Mouse (Mus musculus) heart, postnatal 25 days (tissue): ENCODE measurements at regions not wholly inside any gene's neighbourhood (a gene's known extent, or its start where the extent isn't known, plus 50 kb on each side); places are given as distances from the start of the nearest gene placed in this dataset.

Experiments used
- DNase-seq: peaks from one replicate; pipeline ENCODE4 v3.0.0; 2022; ENCODE audit warnings: low spot score
- intact Hi-C: fragments of 180-260 bp; cut with DNase I; formaldehyde crosslinking; loops from one replicate; pipeline ENCODE4 v1.15.1; 2025

GRCm38 (mm10) chr3:103408724-103409123 lies 129.6 kb downstream of the Trim33 start:
- DNase-seq: no peak

GRCm38 (mm10) chr3:103412247-103412646 lies 133.2 kb downstream of the Trim33 start:
- no peak for DNase-seq
- intact Hi-C loops: no loop called here

More at GRCm38 (mm10) chr3:103408724-103409123, 129.6 kb downstream of the Trim33 start:
- intact Hi-C loops: no loop called here

GRCm38 (mm10) chr3:103415051-103415695 lies 136.1 kb downstream of the Trim33 start:
- intact Hi-C loops: no loop called here
- no peak for DNase-seq

GRCm38 (mm10) chr3:103416296-103416695 lies 137.2 kb downstream of the Trim33 start:
- intact Hi-C loops: loop anchor here (2.0 kb wide), 1 partner anchor 19 kb away; no protein-coding TSS in a partner anchor
- DNase-seq: no peak

- no peak for DNase-seq
- intact Hi-C loops: loop anchor here (2.0 kb wide), 1 partner anchor 21 kb away; no protein-coding TSS in a partner anchor
Measured at GRCm38 (mm10) chr3:103417781-103418180, 138.7 kb downstream of the Trim33 start.

GRCm38 (mm10) chr3:103419761-103420620 lies 140.9 kb downstream of the Trim33 start:
- DNase-seq: peak; percentile 30
- intact Hi-C loops: no loop called here

GRCm38 (mm10) chr3:103420621-103421274 lies 141.7 kb downstream of the Trim33 start:
- intact Hi-C loops: no loop called here
- DNase-seq: no peak

- DNase-seq: no peak
- intact Hi-C loops: no loop called here
Measured at GRCm38 (mm10) chr3:103421275-103421621, 142.2 kb downstream of the Trim33 start.

GRCm38 (mm10) chr3:103422806-103423205 lies 143.7 kb downstream of the Trim33 start:
- intact Hi-C loops: no loop called here
- no peak for DNase-seq

GRCm38 (mm10) chr3:103423290-103423689 lies 144.2 kb downstream of the Trim33 start:
- DNase-seq: no peak
- intact Hi-C loops: no loop called here

GRCm38 (mm10) chr3:103425812-103426430 lies 146.8 kb downstream of the Trim33 start:
- intact Hi-C loops: loop anchor here (5.0 kb wide), 1 partner anchor 311 kb away; the partner anchor contains the start of genes Gm10964 and Olfml3
- no peak for DNase-seq

- intact Hi-C loops: loop anchor here (5.0 kb wide), 1 partner anchor 308 kb away; the partner anchor contains the start of genes Gm10964 and Olfml3
- DNase-seq: no peak
Measured at GRCm38 (mm10) chr3:103429227-103429788, 145.7 kb upstream of the Syt6 start.

- intact Hi-C loops: loop anchor here (5.0 kb wide), 1 partner anchor 38 kb away; no protein-coding TSS in a partner anchor
Measured at GRCm38 (mm10) chr3:103430131-103430530, 144.9 kb upstream of the Syt6 start.

GRCm38 (mm10) chr3:103432254-103432653 lies 142.8 kb upstream of the Syt6 start:
- DNase-seq: no peak
- intact Hi-C loops: loop anchor here (5.0 kb wide), 1 partner anchor 40 kb away; no protein-coding TSS in a partner anchor

More at GRCm38 (mm10) chr3:103430131-103430530, 144.9 kb upstream of the Syt6 start:
- DNase-seq: no peak

GRCm38 (mm10) chr3:103436902-103437603 lies 138.0 kb upstream of the Syt6 start:
- intact Hi-C loops: no loop called here
- DNase-seq: no peak

- intact Hi-C loops: no loop called here
- no peak for DNase-seq
Measured at GRCm38 (mm10) chr3:103438791-103439354, 136.2 kb upstream of the Syt6 start.

GRCm38 (mm10) chr3:103443247-103443646 lies 131.8 kb upstream of the Syt6 start:
- DNase-seq: no peak
- intact Hi-C loops: loop anchor here (5.0 kb wide), 1 partner anchor 294 kb away; the partner anchor contains the start of genes Gm10964 and Olfml3

GRCm38 (mm10) chr3:103445852-103446251 lies 129.2 kb upstream of the Syt6 start:
- intact Hi-C loops: no loop called here
- DNase-seq: no peak

GRCm38 (mm10) chr3:103449851-103450250 lies 125.2 kb upstream of the Syt6 start:
- DNase-seq: no peak
- intact Hi-C loops: no loop called here
